Mouse (Mus musculus) myocyte (in vitro differentiated cells): Measurements from ENCODE around the gene Sdr39u1. TPM values are rescaled to one million over a fixed set of nuclear protein-coding genes. Genes with fewer than 3 reads are reported as not detected.

ENCODE experiments used
- H3K27me3 ChIP-seq: one replicate; pipeline ENCODE4 v1.6.1; 2011; ENCODE audit not compliant: control insufficient read depth, insufficient read depth, insufficient read length
- H3K36me3 ChIP-seq: one replicate; pipeline ENCODE4 v1.6.1; 2011; ENCODE audit not compliant: control insufficient read depth, insufficient read depth
- H3K4me2 ChIP-seq: one replicate; pipeline ENCODE4 v1.6.1; 2011; ENCODE audit warnings: low read depth, control low read depth
- H3K4me3 ChIP-seq: one replicate; pipeline ENCODE4 v1.5.1; 2011; ENCODE audit warnings: mild to moderate bottlenecking, control low read depth, moderate library complexity
- H3K79me2 ChIP-seq: one replicate; pipeline ENCODE4 v1.6.1; 2011; ENCODE audit not compliant: control insufficient read depth, insufficient read depth
- H3ac ChIP-seq: one replicate; pipeline ENCODE4 v1.6.1; 2011; ENCODE audit not compliant: control insufficient read depth, insufficient read length
- CEBPB ChIP-seq: IDR thresholded peaks from 2 replicates; pipeline ENCODE4 v1.6.1; 2011; ENCODE audit warnings: mild to moderate bottlenecking, moderate library complexity; ENCODE audit not compliant: poor library complexity, insufficient read depth, severe bottlenecking
- E2F4 ChIP-seq: IDR thresholded peaks from one replicate; pipeline ENCODE4 v1.6.1; 2011; ENCODE audit warnings: mild to moderate bottlenecking, control low read depth, moderate library complexity; ENCODE audit not compliant: insufficient read depth
- MAX ChIP-seq: IDR thresholded peaks from one replicate; pipeline ENCODE4 v1.6.1; 2011; ENCODE audit warnings: low read depth, mild to moderate bottlenecking, control low read depth
- MYOD1 ChIP-seq, 3 experiments: IDR thresholded peaks; one replicate each; pipeline ENCODE4 v1.6.1; 2011; ENCODE audit warnings: control low read depth in 2 of 3, low read depth in 2 of 3, mild to moderate bottlenecking in 2 of 3, moderate library complexity in 1 of 3; ENCODE audit not compliant: insufficient read length in 2 of 3, control insufficient read depth in 1 of 3
- MYOG ChIP-seq, 3 experiments: IDR thresholded peaks; one replicate each; pipeline ENCODE4 v1.6.1; 2011; ENCODE audit warnings: control low read depth in 2 of 3, low read depth in 2 of 3, mild to moderate bottlenecking in 2 of 3; ENCODE audit not compliant: insufficient read length in 2 of 3, control insufficient read depth in 1 of 3, insufficient read depth in 1 of 3
- POLR2A ChIP-seq: IDR thresholded peaks from one replicate; pipeline ENCODE4 v1.6.1; 2011; ENCODE audit warnings: low read depth, mild to moderate bottlenecking, control low read depth, moderate library complexity; ENCODE audit not compliant: insufficient read length
- POLR2AphosphoS2 ChIP-seq: IDR thresholded peaks from one replicate; pipeline ENCODE4 v1.6.1; 2011; ENCODE audit warnings: low read depth, control low read depth; ENCODE audit not compliant: insufficient read length
- REST ChIP-seq: IDR thresholded peaks from one replicate; pipeline ENCODE4 v1.6.1; 2011; ENCODE audit warnings: mild to moderate bottlenecking, control low read depth, moderate library complexity; ENCODE audit not compliant: insufficient read depth, insufficient read length
- SRF ChIP-seq: IDR thresholded peaks from one replicate; pipeline ENCODE4 v1.6.1; 2011; ENCODE audit warnings: low read depth; ENCODE audit not compliant: control insufficient read depth, insufficient read length
- TCF12 ChIP-seq: IDR thresholded peaks from one replicate; pipeline ENCODE4 v1.6.1; 2011; ENCODE audit warnings: mild to moderate bottlenecking, control low read depth; ENCODE audit not compliant: poor library complexity, insufficient read depth, severe bottlenecking
- TCF3 ChIP-seq: IDR thresholded peaks from one replicate; pipeline ENCODE4 v1.6.1; 2011; ENCODE audit warnings: low read depth, control low read depth; ENCODE audit not compliant: insufficient read length
- USF1 ChIP-seq: IDR thresholded peaks from one replicate; pipeline ENCODE4 v1.6.1; 2011; ENCODE audit warnings: low read depth, mild to moderate bottlenecking, control low read depth, moderate library complexity
- polyA plus RNA-seq: library from polyadenylated mRNA; unstranded; fragments of >200 nt; fragmentation: generic; extraction: Trizol; gene quantifications from one replicate; pipeline ENCODE4 v1.2.1, GENCODE M21; 2012; ENCODE audit warnings: missing spikeins

Sdr39u1 gene
- polyA plus RNA-seq, 1 experiment: 2.4 TPM

GRCm38 (mm10) chr14:55918240-55919082, 18.4 kb upstream of the Sdr39u1 start:
- Histone ChIP-seq H3K4me3 (no peak overlapping the region), H3K36me3 (no peaks in the 10 kb centered on the region), H3K4me2 (peak overlapping the region; percentile 41), H3K79me2 (no peaks in the 10 kb centered on the region), H3ac (no peak overlapping the region), H3K27me3 (no peaks in the 10 kb centered on the region)
- TF ChIP-seq TCF3: no peak
- no peak for TF ChIP-seq USF1
- no peak for TF ChIP-seq CEBPB
- no peak for TF ChIP-seq REST
- no peak for TF ChIP-seq SRF
- TF ChIP-seq POLR2AphosphoS2: no peak

GRCm38 (mm10) chr14:55913406-55913805, 13.3 kb upstream of the Sdr39u1 start:
- Histone ChIP-seq H3ac (no peak overlapping the region), H3K27me3 (peaks cover 6% of the 10 kb centered on the region), H3K4me3 (no peak overlapping the region), H3K79me2 (no peaks in the 10 kb centered on the region), H3K4me2 (no peak overlapping the region), H3K36me3 (no peaks in the 10 kb centered on the region)
- TF ChIP-seq TCF3 (no peak), USF1 (no peak), POLR2A (no peak), MYOG (IDR thresholded peaks at IDR 0.05; ENCODE audit: control insufficient read depth in 1 of 3, insufficient read depth in 1 of 3, insufficient read length in 2 of 3, low read depth in 2 of 3) (no peak), CEBPB (no peak), MAX (no peak), E2F4 (no peak), SRF (no peak), REST (no peak), MYOD1 (IDR thresholded peaks at IDR 0.05; ENCODE audit: control insufficient read depth in 1 of 3, insufficient read length in 2 of 3, low read depth in 2 of 3) (no peak), TCF12 (no peak), POLR2AphosphoS2 (no peak)

GRCm38 (mm10) chr14:55905518-55905917, 5.4 kb upstream of the Sdr39u1 start:
- TF ChIP-seq MYOD1 (IDR thresholded peaks at IDR 0.05; ENCODE audit: control insufficient read depth in 1 of 3, insufficient read length in 2 of 3, low read depth in 2 of 3) (no peak), REST (no peak), TCF3 (no peak), POLR2AphosphoS2 (no peak), MAX (no peak), CEBPB (no peak), TCF12 (no peak), E2F4 (no peak), POLR2A (no peak), USF1 (no peak), MYOG (IDR thresholded peaks at IDR 0.05; ENCODE audit: control insufficient read depth in 1 of 3, insufficient read depth in 1 of 3, insufficient read length in 2 of 3, low read depth in 2 of 3) (no peak), SRF (no peak)

GRCm38 (mm10) chr14:55900414-55900755, 292 bp upstream of the Sdr39u1 start:
- Histone ChIP-seq H3K79me2 (no peaks in the 10 kb centered on the region), H3K36me3 (peaks cover 15% of the 10 kb centered on the region), H3K27me3 (no peaks in the 10 kb centered on the region), H3ac (no peak overlapping the region), H3K4me2 (peak overlapping the region; percentile 42), H3K4me3 (no peak overlapping the region)
- no peak for TF ChIP-seq REST
- TF ChIP-seq MAX: no peak
- TF ChIP-seq USF1: no peak
- TF ChIP-seq SRF: no peak
- TF ChIP-seq POLR2AphosphoS2: no peak
- TF ChIP-seq POLR2A: no peak
- TF ChIP-seq MYOD1 (IDR thresholded peaks at IDR 0.05; ENCODE audit: control insufficient read depth in 1 of 3, insufficient read length in 2 of 3, low read depth in 2 of 3): no peak
- TF ChIP-seq TCF3: no peak
- no peak for TF ChIP-seq E2F4
- TF ChIP-seq CEBPB: no peak
- TF ChIP-seq MYOG (IDR thresholded peaks at IDR 0.05; ENCODE audit: control insufficient read depth in 1 of 3, insufficient read depth in 1 of 3, insufficient read length in 2 of 3, low read depth in 2 of 3): no peak

More at GRCm38 (mm10) chr14:55905518-55905917, 5.4 kb upstream of the Sdr39u1 start:
- no peak overlapping the region for H3K4me3 ChIP-seq
- no peak overlapping the region for H3ac ChIP-seq
- no peaks in the 10 kb centered on the region for H3K79me2 ChIP-seq
- H3K4me2 ChIP-seq: no peak overlapping the region
- H3K27me3 ChIP-seq: peaks cover 17% of the 10 kb centered on the region
- no peaks in the 10 kb centered on the region for H3K36me3 ChIP-seq
